Mouse (Mus musculus) lung, postnatal 0 days (tissue): Measurements from ENCODE around the gene Gm20604.

Source experiments
- CTCF ChIP-seq: IDR thresholded peaks from 2 replicates; pipeline ENCODE4 v1.5.1; 2016; ENCODE audit warnings: antibody characterized with exemption, mild to moderate bottlenecking
- EP300 ChIP-seq: IDR thresholded peaks from 2 replicates; pipeline ENCODE4 v1.6.1; 2016; ENCODE audit warnings: antibody characterized with exemption, mild to moderate bottlenecking, control low read depth

GRCm38 (mm10) chr12:102744839-102745238 lies 13.6 kb downstream of the Gm20604 start:
- 0 out of 2 replicates have a peak, but pooled peaks have one; percentile 17 for TF ChIP-seq CTCF
- no peak for TF ChIP-seq EP300
